Mouse (Mus musculus) kidney, embryonic 16.5 days (tissue): ENCODE results near the gene Gm20449. TPM values are rescaled to one million over a fixed set of nuclear protein-coding genes. Genes with fewer than 3 reads are reported as not detected.
A peak's percentile ranks its signal among the peaks of the same experiment; 100 is the strongest.
"Not testable (repeated sequence)": the region's sequence is repeated elsewhere in the genome, so short reads cannot be mapped to it uniquely, and the experiment has no call there.

Experiments used
- ATAC-seq: fragments of 200-750 bp; cut with Nextera tagmentation; 2 replicates; pipeline ENCODE4 v1.8.0; 2017; ENCODE audit warnings: moderate TSS enrichment; ENCODE audit not compliant: low FRiP score, low TSS enrichment
- H3K27ac ChIP-seq: fragments of 300-500 bp; sonication (generic); 2 replicates; pipeline ENCODE4 v1.5.1; 2014; ENCODE audit warnings: low read length
- H3K27me3 ChIP-seq: fragments of 300-500 bp; sonication (generic); 2 replicates; pipeline ENCODE4 v1.6.1; 2014; ENCODE audit warnings: low read length, control low read depth, mixed read lengths; ENCODE audit not compliant: insufficient read depth
- H3K36me3 ChIP-seq: fragments of 300-500 bp; sonication (generic); 2 replicates; pipeline ENCODE4 v1.6.1; 2014; ENCODE audit warnings: low read length, control low read depth, mixed read lengths; ENCODE audit not compliant: insufficient read depth
- H3K4me1 ChIP-seq: fragments of 300-500 bp; sonication (generic); 2 replicates; pipeline ENCODE4 v1.6.1; 2014; ENCODE audit warnings: low read length, control low read depth, mixed read lengths; ENCODE audit not compliant: insufficient read depth
- H3K4me2 ChIP-seq: fragments of 300-500 bp; sonication (generic); replicated peaks from 2 replicates; pipeline ENCODE4 v1.6.1; 2014; ENCODE audit warnings: low read depth, low read length
- H3K4me3 ChIP-seq: fragments of 300-500 bp; sonication (generic); 2 replicates; pipeline ENCODE4 v1.5.1; 2014; ENCODE audit warnings: mild to moderate bottlenecking, low read length
- H3K9ac ChIP-seq: fragments of 300-500 bp; sonication (generic); replicated peaks from 2 replicates; pipeline ENCODE4 v1.6.1; 2014; ENCODE audit warnings: low read length
- H3K9me3 ChIP-seq: fragments of 300-500 bp; sonication (generic); 2 replicates; pipeline ENCODE4 v1.6.1; 2016; ENCODE audit warnings: low read length, control low read depth
- WGBS: fragments of 180-500 bp; shearing (Covaris S2); extraction: QIAGEN DNeasy Blood & Tissue Kit; methylation state at CpG from one replicate; pipeline ENCODE4 v1.1.7; 2014; 5-methylcytosine and 5-hydroxymethylcytosine counted together
- polyA plus RNA-seq: library from polyadenylated mRNA; unstranded; fragments of >200 nt; fragmentation: Nextera tagmentation; extraction: Ambion mirVana; gene quantifications from 2 replicates; pipeline ENCODE4 v1.2.1, GENCODE M21; 2015

The Gm20449 gene
- polyA plus RNA-seq, 1 experiment from 2014 or later, result 0.05 TPM

DNA sequence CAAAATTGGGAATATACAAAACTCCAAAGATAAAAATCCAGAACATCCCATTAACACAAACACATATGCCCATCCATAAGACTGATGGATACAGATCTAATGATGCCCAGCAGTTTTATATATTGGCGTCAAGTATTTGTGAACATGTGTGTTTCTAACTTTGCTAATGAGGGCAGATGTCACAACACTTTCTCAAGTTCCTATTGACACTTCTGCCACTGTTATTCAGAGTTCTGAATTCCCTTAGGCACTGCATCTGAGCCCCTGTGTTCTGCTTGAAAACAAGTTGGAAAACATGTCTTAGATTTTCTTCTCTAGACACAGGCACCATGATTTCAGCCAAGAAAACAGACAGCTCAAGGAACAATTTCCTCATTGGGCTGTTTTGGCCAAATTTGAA lies 50.6 kb downstream of the Gm20449 start, which contains the start of gene Vmn2r57:
Gene Vmn2r57 (minus strand): TSS at position 101 of the 400 bp plus-strand sequence.
- not testable (repeated sequence) for H3K4me2 ChIP-seq, H3K9me3 ChIP-seq, H3K36me3 ChIP-seq, H3K4me3 ChIP-seq, H3K4me1 ChIP-seq, H3K27me3 ChIP-seq, H3K27ac ChIP-seq, H3K9ac ChIP-seq, ATAC-seq
- 76% methylated on average over 1 of the region's 1 CpGs for WGBS

DNA sequence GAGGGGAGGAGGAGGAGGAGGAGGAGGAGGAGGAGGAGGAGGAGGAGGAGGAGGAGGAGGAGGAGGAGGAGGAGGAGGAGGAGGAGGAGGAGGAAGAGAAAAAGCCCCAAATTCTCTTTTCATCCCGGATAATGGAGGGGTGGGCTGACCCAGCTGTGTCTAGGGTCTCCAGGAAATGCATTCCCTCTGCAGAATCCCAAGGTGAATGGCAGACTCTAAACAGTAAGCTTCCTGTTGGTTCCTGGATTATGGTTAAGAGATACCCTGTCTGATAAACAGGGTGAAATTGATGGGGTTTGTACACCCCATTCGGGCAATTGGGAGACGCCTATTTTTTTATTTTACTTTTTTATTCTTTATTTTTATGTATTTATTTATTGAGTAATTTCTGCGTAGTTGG lies 105.1 kb downstream of the Gm20449 start:
- H3K9ac ChIP-seq, result no peak overlapping the region
- no peaks in the 10 kb centered on the region for H3K9me3 ChIP-seq
- no peaks in the 10 kb centered on the region for H3K27me3 ChIP-seq
- H3K27ac ChIP-seq, result no peak overlapping the region
- no peak for ATAC-seq
- H3K4me2 ChIP-seq, result no peak overlapping the region
- H3K36me3 ChIP-seq, result no peaks in the 10 kb centered on the region
- no peaks in the 10 kb centered on the region for H3K4me1 ChIP-seq
- 71% methylated on average over 4 of the region's 4 CpGs for WGBS
- no peak overlapping the region for H3K4me3 ChIP-seq

DNA sequence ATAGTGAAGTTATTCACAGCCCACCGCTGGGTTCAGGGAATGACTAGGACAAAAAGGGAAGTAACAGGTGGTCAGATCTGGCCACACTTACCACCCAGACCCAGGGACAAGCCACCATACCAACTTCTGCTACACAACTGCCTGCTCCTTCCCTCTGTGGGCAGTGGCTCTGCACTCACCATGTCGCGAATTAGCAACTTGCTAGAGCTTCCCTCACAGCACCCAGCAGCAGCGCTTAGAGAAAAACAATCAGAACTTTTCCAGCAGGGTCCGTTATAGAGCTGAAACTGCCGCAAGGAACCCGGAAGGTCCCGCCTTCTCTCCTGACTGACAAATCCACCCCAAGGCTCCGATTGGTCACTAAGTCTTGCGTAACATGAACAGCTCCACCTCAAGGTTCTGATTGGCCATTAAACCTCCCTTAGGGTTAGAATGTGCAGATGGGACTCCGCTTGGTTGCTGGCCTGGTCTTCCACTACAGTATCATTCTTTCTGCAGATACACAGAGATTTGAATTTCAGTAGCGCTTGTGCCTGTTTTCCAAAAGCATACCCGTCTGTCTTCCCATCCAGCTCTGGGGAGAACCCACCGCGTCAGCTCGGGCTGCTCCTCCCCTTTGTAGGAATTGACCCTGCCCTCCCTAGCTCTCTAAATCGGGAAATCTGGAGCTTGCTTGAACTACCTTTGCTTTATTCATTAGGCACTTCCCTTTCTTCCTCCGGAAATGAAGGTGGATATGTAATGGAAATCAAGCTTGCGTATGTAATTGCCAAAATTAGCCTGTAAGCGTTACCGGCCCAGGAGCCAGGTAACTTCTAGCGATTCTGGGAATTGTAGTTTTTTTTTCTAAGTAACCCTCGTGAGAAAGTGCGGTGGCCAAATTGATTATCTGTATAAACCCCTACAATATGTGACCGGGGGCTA lies 105.9 kb downstream of the Gm20449 start, which contains the start of gene AI987944:
Gene AI987944 (minus strand): TSS at position 332 of the 924 bp plus-strand sequence.
- peak within 1 kb of the TSS; percentile 73 for H3K9ac ChIP-seq
- no peaks in the 10 kb centered on the region for H3K4me1 ChIP-seq
- no peaks in the 10 kb centered on the region for H3K27me3 ChIP-seq
- H3K27ac ChIP-seq, result peak within 1 kb of the TSS; percentile 78
- peak within 1 kb of the TSS; percentile 60 for H3K4me3 ChIP-seq
- peak within 1 kb of the TSS; percentile 59 for H3K4me2 ChIP-seq
- H3K9me3 ChIP-seq, result no peaks in the 10 kb centered on the region
- H3K36me3 ChIP-seq, result no peaks in the 10 kb centered on the region
- 0% methylated on average over 25 of the region's 25 CpGs for WGBS
- peak; percentile 100 for ATAC-seq

Other genes starting within 250 kb of the Gm20449 start
- gene AI987944, start 106.0 kb downstream of the Gm20449 start, polyA plus RNA-seq, result 13.0 and 13.9 TPM in 2 replicates
- gene Vmn2r57, start 50.7 kb downstream of the Gm20449 start, polyA plus RNA-seq, result 0.21 and 0.32 TPM in 2 replicates
- 13.3 and 13.8 TPM in 2 replicates for gene AW146154, start 473 bp upstream of the Gm20449 start, polyA plus RNA-seq
- gene Gm6871, start 74.2 kb upstream of the Gm20449 start, polyA plus RNA-seq, result 0.11 TPM in 1 of 2 replicates, not detected in the other
- 13.6 and 14.6 TPM in 2 replicates for gene 2610021A01Rik, start 99.8 kb upstream of the Gm20449 start, polyA plus RNA-seq
- gene Zfp788, start 133.8 kb upstream of the Gm20449 start, polyA plus RNA-seq, result 12.6 and 13.5 TPM in 2 replicates